Mouse (Mus musculus) C2C12 (cell line): ENCODE results near the gene Trappc6a. TPM values are rescaled to one million over a fixed set of nuclear protein-coding genes. Genes with fewer than 3 reads are reported as not detected.
"Not testable (repeated sequence)": the region's sequence is repeated elsewhere in the genome, so short reads cannot be mapped to it uniquely, and the experiment has no call there.

Source experiments
- H3K27me3 ChIP-seq: one replicate; pipeline ENCODE4 v1.6.1; 2011; ENCODE audit not compliant: control insufficient read depth, insufficient read depth, insufficient read length
- H3K36me3 ChIP-seq: one replicate; pipeline ENCODE4 v1.6.1; 2011; ENCODE audit not compliant: control insufficient read depth, insufficient read depth
- H3K4me3 ChIP-seq: one replicate; pipeline ENCODE4 v1.5.1; 2011; ENCODE audit warnings: mild to moderate bottlenecking, control low read depth; ENCODE audit not compliant: poor library complexity, insufficient read depth, severe bottlenecking
- H3K79me2 ChIP-seq: one replicate; pipeline ENCODE4 v1.6.1; 2011; ENCODE audit not compliant: control insufficient read depth, insufficient read depth
- H3K79me3 ChIP-seq: one replicate; pipeline ENCODE4 v1.6.1; 2011; ENCODE audit warnings: low read depth, control low read depth
- H3ac ChIP-seq: one replicate; pipeline ENCODE3; 2011; ENCODE audit warnings: low read depth; ENCODE audit not compliant: control insufficient read depth, insufficient read length
- CEBPB ChIP-seq: IDR thresholded peaks from one replicate; pipeline ENCODE4 v1.6.1; 2011; ENCODE audit warnings: low read depth, mild to moderate bottlenecking, control low read depth, moderate library complexity
- CTCF ChIP-seq: IDR thresholded peaks from one replicate; pipeline ENCODE4 v1.5.1; 2011; ENCODE audit not compliant: control insufficient read depth, insufficient read depth, insufficient read length
- FOSL1 ChIP-seq: IDR thresholded peaks from one replicate; pipeline ENCODE4 v1.8.0; 2011; ENCODE audit warnings: mild to moderate bottlenecking, low read length; ENCODE audit not compliant: poor library complexity, insufficient read depth, severe bottlenecking
- MAX ChIP-seq: IDR thresholded peaks from one replicate; pipeline ENCODE4 v1.6.1; 2011; ENCODE audit warnings: mild to moderate bottlenecking, control low read depth
- MYOD1 ChIP-seq: IDR thresholded peaks from one replicate; pipeline ENCODE4 v1.6.1; 2011; ENCODE audit warnings: low read depth; ENCODE audit not compliant: control insufficient read depth, insufficient read length
- MYOG ChIP-seq: IDR thresholded peaks from one replicate; pipeline ENCODE4 v1.6.1; 2011; ENCODE audit not compliant: control insufficient read depth, insufficient read length; ENCODE audit errors: extremely low read depth
- USF1 ChIP-seq: IDR thresholded peaks from one replicate; pipeline ENCODE4 v1.6.1; 2011; ENCODE audit warnings: low read depth, mild to moderate bottlenecking, control low read depth, moderate library complexity
- polyA plus RNA-seq: library from polyadenylated mRNA; unstranded; fragments of >200 nt; fragmentation: generic; extraction: Trizol; gene quantifications from one replicate; pipeline ENCODE4 v1.2.1, GENCODE M21; 2012; ENCODE audit warnings: missing spikeins

The Trappc6a gene
- polyA plus RNA-seq, 1 experiment: 23.2 TPM

DNA sequence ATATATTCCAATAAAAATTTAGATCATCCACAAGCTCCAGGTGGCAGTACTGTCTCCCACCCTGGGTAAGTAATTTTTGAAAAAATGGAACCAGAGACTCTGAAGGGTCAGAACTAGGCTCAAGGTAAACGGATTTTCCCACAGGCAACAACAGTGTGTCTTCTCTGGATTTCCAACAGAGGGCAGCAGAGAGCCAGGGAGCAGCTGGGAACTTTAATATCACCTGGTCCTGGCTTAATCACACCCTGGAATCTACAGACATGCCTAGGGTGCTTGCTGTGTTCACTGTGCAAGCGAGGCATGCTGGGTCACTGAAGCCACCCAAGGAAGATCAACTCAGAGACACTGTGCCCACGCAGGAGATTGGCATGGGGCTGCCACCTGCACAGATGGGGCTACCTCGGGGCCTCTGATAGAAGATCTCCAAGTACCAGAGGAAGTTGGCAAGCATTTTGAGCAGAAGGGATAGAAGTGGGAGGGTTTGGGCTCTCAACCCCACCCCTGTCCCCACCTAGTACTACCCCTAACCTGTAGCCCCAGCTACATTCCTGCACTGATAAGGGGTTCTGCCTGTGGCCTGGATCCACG is 4.6 kb upstream of the Trappc6a start:
- no peak overlapping the region for H3ac ChIP-seq
- no peaks in the 10 kb centered on the region for H3K27me3 ChIP-seq
- no peaks in the 10 kb centered on the region for H3K36me3 ChIP-seq
- H3K4me3 ChIP-seq: no peak overlapping the region
- H3K79me2 ChIP-seq: no peaks in the 10 kb centered on the region
- H3K79me3 ChIP-seq: no peaks in the 10 kb centered on the region
- TF ChIP-seq CTCF (peak; percentile 19), FOSL1 (no peak)

DNA sequence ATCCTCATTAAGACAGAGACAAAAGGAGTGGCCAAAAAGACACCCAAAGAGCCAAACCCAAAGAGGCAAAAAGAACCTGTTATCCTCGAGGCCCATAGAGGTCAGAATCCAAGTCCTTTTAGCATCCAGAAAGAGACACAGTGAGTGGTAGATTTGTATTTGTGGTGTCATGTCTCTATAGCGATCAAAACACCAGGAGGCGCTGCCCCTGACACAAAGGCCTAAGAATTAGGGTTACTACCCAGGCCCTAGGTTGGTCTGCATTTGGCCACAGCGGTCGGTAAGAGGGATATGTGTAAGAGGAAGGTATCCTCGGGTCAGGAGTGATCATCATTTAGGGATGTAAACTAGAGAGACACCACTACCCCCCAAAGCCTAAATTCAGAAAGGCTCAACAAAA is 1.9 kb upstream of the Trappc6a start:
- no peaks in the 10 kb centered on the region for H3K27me3 ChIP-seq
- H3ac ChIP-seq: no peak overlapping the region
- no peaks in the 10 kb centered on the region for H3K79me3 ChIP-seq
- peaks cover 11% of the 10 kb centered on the region for H3K79me2 ChIP-seq
- no peak overlapping the region for H3K4me3 ChIP-seq
- H3K36me3 ChIP-seq: no peaks in the 10 kb centered on the region
- no peak for TF ChIP-seq USF1
- TF ChIP-seq MYOG: no peak
- TF ChIP-seq FOSL1: no peak
- TF ChIP-seq CTCF: no peak
- TF ChIP-seq MYOD1: no peak
- no peak for TF ChIP-seq MAX
- no peak for TF ChIP-seq CEBPB

DNA sequence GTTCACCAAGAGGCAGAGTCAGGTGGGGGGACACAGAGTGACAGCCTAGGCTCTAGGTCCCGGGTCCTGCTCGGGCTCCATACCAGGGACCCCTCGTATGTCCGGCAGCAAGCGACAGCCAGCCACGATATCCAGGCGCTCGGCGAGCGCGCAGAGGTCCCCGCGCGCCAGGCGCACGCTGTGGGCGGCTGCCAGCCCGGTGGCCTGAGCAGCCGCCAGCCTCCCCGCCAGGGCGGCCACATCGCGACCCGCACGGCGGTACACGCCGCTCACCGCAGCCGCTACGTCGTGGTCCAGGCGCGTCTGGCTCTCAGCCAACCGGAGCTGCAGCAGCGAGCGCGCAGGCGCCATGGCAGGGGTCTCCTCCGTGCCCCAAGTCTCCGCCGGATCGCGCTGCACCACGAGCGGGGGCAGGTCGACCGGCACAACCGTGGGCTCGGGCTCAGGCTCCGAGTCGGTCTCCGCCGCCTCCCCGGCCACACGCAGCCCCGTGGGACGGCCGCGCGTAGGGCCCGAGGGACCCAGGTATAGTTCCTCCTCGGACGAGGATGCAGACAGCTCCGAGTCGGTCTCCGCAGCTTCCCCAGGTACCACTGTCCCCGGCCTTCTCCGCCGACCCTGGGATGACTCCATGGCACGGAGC is 1.1 kb upstream of the Trappc6a start:
- peak overlapping the region; percentile 76 for H3ac ChIP-seq
- peaks cover 11% of the 10 kb centered on the region for H3K79me2 ChIP-seq
- H3K4me3 ChIP-seq: peak overlapping the region; percentile 72
- TF ChIP-seq FOSL1: no peak
- TF ChIP-seq MYOG: no peak
- no peak for TF ChIP-seq CTCF
- no peak for TF ChIP-seq CEBPB
- TF ChIP-seq MAX: no peak
- no peak for TF ChIP-seq USF1
- TF ChIP-seq MYOD1: no peak
- H3K79me3 ChIP-seq: no peaks in the 10 kb centered on the region
- no peaks in the 10 kb centered on the region for H3K27me3 ChIP-seq
- no peaks in the 10 kb centered on the region for H3K36me3 ChIP-seq

DNA sequence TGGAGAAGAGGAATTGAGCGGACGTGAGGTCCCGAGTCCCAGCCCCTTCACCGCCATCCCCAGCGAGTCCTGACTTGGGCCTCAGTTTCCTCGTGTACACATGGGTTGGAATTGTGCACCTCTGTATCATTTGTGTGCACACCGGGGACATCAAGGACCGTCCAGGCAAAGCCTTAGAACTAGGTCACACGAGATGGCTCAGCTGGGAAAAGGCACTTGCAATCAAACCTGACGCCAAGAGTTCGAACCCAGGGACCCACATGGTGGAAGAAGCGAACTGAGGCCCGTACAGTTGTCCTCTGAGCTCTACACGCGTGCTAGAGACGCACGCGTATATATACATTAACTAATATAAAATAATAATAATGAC is 598 bp upstream of the Trappc6a start:
- Histone ChIP-seq H3K27me3 (no peaks in the 10 kb centered on the region), H3K4me3 (peak overlapping the region; percentile 72), H3K36me3 (no peaks in the 10 kb centered on the region), H3K79me3 (no peaks in the 10 kb centered on the region), H3K79me2 (peaks cover 11% of the 10 kb centered on the region), H3ac (peak overlapping the region; percentile 76)
- TF ChIP-seq CEBPB (no peak), FOSL1 (no peak), MYOG (no peak), MAX (no peak), USF1 (no peak), CTCF (no peak), MYOD1 (no peak)

DNA sequence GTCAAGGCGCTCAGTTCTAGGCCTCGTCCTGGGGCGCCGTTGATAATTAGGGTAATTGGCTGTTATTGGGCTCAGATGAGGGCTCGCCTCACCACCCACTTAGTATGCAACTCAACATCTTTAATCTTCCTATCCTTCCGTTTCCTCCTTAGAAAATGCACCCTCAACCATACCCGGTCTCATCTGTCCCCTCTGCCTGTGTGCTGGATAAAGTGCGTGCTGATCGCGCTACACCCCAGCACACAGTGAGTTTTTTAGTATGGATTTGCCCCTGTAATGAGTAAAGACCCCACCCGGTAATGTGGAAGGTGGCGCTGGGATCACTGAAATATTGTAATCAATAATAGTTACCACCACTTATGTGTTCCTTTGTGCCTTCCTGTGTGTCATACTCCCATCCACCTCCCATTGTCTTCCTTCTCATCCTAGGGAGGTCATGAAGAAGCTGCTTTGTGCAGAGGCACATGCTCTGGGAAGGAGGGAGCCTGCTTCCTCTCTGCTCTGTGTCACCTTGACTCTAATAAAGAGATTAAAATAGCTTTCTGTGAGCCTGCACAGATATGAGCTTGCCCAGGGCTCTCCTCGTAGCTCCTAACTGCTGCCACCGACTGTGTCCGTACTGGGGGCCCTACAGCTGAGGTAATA is 851 bp downstream of the Trappc6a start:
- no peaks in the 10 kb centered on the region for H3K36me3 ChIP-seq
- peak overlapping the region; percentile 93 for H3ac ChIP-seq
- TF ChIP-seq MAX (no peak), MYOG (no peak), CTCF (no peak)
- H3K79me2 ChIP-seq: peaks cover 11% of the 10 kb centered on the region
- peak overlapping the region; percentile 72 for H3K4me3 ChIP-seq
- no peaks in the 10 kb centered on the region for H3K27me3 ChIP-seq
- no peaks in the 10 kb centered on the region for H3K79me3 ChIP-seq

DNA sequence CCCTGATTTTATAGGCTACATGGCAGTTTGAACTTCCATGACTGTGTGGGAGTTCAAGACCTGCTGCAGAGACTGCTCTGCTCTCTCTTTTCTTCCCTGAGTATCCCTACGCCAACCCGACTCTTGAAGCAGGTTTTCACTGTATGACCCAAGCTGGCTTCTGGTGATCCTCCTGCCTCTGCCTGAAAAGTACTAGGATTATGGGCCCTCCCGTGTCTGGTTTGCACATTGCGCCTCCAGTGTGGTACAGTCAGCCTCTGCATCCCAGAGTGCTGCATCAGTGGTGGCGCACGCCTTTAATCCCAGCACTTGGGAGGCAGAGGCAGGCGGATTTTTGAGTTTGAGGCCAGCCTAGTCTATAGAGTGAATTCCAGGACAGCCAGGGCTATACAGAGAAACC is 1.6 kb downstream of the Trappc6a start:
- TF ChIP-seq CTCF (no peak), FOSL1 (no peak), CEBPB (no peak), MYOD1 (no peak), MYOG (no peak), USF1 (no peak), MAX (no peak)
- Histone ChIP-seq H3K27me3 (no peaks in the 10 kb centered on the region), H3K79me3 (no peaks in the 10 kb centered on the region), H3K36me3 (no peaks in the 10 kb centered on the region), H3ac (no peak overlapping the region), H3K79me2 (peaks cover 11% of the 10 kb centered on the region), H3K4me3 (no peak overlapping the region)

DNA sequence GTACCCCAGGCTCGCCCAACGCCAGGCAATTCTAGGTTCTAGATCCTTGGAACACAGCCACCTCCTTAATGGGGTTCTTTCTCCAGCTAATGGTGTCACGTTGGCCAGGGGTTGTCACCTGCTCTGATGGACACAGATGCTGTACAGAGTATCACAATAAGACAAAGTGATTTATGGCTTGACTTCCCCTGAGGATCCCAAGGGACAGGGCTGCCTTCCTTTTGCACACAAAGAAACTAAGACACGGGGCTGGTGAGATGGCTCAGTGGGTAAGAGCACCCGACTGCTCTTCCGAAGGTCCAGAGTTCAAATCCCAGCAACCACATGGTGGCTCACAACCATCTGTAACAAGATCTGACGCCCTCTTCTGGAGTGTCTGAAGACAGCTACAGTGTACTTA is 3.7 kb downstream of the Trappc6a start:
- H3K79me3 ChIP-seq, H3K4me3 ChIP-seq, H3ac ChIP-seq, H3K36me3 ChIP-seq, H3K27me3 ChIP-seq: not testable (repeated sequence)
- H3K79me2 ChIP-seq: peaks cover 11% of the 10 kb centered on the region
